Mouse (Mus musculus): ENCODE data around the gene Mtr.
"Not testable (repeated sequence)": the region's sequence is repeated elsewhere in the genome, so short reads cannot be mapped to it uniquely, and the experiment has no call there.

The Mtr gene

GRCm38 (mm10) chr13:12159288-12160120 is 98.4 kb downstream of the Mtr start:
- DNase-seq (ENCODE audit: low spot score) = no peak

GRCm38 (mm10) chr13:12153922-12154321 is 104.0 kb downstream of the Mtr start:
- no peak for DNase-seq (ENCODE audit: low spot score)

- no peak for DNase-seq (ENCODE audit: low spot score)
Observed at GRCm38 (mm10) chr13:12146918-12147507, 110.9 kb downstream of the Mtr start.

- no peak for DNase-seq (ENCODE audit: low spot score)
Observed at GRCm38 (mm10) chr13:12146402-12146801, 111.5 kb downstream of the Mtr start.

- no peak for DNase-seq (ENCODE audit: low spot score)
Observed at GRCm38 (mm10) chr13:12143347-12143746, 114.6 kb downstream of the Mtr start.

GRCm38 (mm10) chr13:12136461-12136860 is 121.5 kb downstream of the Mtr start:
- DNase-seq (ENCODE audit: low spot score) = not testable (repeated sequence)

GRCm38 (mm10) chr13:12133549-12133948 is 124.4 kb downstream of the Mtr start:
- DNase-seq (ENCODE audit: low spot score) = no peak
